Mouse (Mus musculus) olfactory bulb, adult 2 months (tissue): Measurements from ENCODE around the gene Cwc22.

Experiments used
- CTCF ChIP-seq: fragments of 200-500 bp; IDR thresholded peaks from 2 replicates; pipeline ENCODE4 v1.5.1; 2012; ENCODE audit warnings: low read depth, mild to moderate bottlenecking, low read length, moderate library complexity; ENCODE audit not compliant: insufficient read depth
- POLR2A ChIP-seq: fragments of 200-500 bp; IDR thresholded peaks from 2 replicates; pipeline ENCODE4 v1.6.1; 2012; ENCODE audit warnings: mild to moderate bottlenecking, low read depth, low read length, moderate library complexity; ENCODE audit not compliant: insufficient read depth

DNA sequence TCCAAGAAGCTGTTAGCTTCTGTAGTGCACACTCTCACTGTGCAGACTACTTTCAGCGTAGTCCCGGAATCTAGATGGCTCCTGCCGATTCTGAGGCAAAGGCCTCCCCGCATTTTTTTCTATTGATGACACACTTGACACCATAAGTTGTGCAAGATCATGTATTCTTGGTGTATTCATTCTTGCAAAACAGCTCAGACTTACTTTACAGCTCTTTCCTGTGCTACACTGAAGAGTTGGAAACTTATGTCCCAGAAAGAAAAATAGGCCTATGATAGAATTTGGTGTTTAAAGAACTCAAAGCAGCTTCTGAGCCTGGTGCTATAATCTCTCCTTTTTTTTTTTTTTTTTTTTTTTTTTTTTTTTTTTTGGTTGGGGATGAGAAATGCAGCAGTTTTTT is 23.8 kb upstream of the Cwc22 start:
- TF ChIP-seq POLR2A (no peak), CTCF (no peak)
